Mouse (Mus musculus) bone marrow macrophage, adult 2 months (primary cell): ENCODE measurements around the gene Fam155a.

Experiments used
- CTCF ChIP-seq: IDR thresholded peaks from 2 replicates; pipeline ENCODE4 v1.5.1; 2012; ENCODE audit warnings: low read depth, mild to moderate bottlenecking, low read length, moderate library complexity
- POLR2A ChIP-seq: IDR thresholded peaks from 2 replicates; pipeline ENCODE4 v1.6.1; 2012; ENCODE audit warnings: mild to moderate bottlenecking, low read depth, low read length, borderline replicate concordance

- TF ChIP-seq POLR2A (no peak), CTCF (no peak)
Measured at GRCm38 (mm10) chr8:9424069-9424468, 346.9 kb downstream of the Fam155a start.
